22 mouse cellular contexts compared by ENCODE assay signal in genomic region chr12:47383225-47383624, GRCm38 (mm10).
DNase-seq lines count a peak whose midpoint lies in the region; ATAC-seq lines count a peak whose summit lies in the region.
"Had no signal": no experiment of that assay in that cellular context is flagged by ENCODE, and none has a peak within 500 bp of the region (broad histone marks: within the 10 kb centered on the region; RNA-seq: fewer than 3 reads in every experiment).

No protein-coding gene starts in this region.

- no peaks in the 10 kb centered on the region for H3K4me1 ChIP-seq in forebrain, embryonic 14.5 days (ENCODE audit: control insufficient read depth, insufficient read depth, low read length)
- no peaks in the 10 kb centered on the region for H3K4me1 ChIP-seq in forebrain, embryonic 15.5 days
- H3K4me1 ChIP-seq: embryonic facial prominence, embryonic 10.5 days; embryonic facial prominence, embryonic 12.5 days had no signal

- no peak overlapping the region for H3K4me3 ChIP-seq in forebrain, embryonic 14.5 days (ENCODE audit: low read depth, low read length)
- no peak overlapping the region for H3K4me3 ChIP-seq in forebrain, embryonic 15.5 days
- H3K4me3 ChIP-seq: embryonic facial prominence, embryonic 10.5 days; embryonic facial prominence, embryonic 12.5 days had no signal

- no peak overlapping the region for H3K27ac ChIP-seq in forebrain, embryonic 14.5 days (ENCODE audit: low read depth, low read length)
- no peak overlapping the region for H3K27ac ChIP-seq in forebrain, embryonic 15.5 days (replicated peaks)
- H3K27ac ChIP-seq: embryonic facial prominence, embryonic 10.5 days; embryonic facial prominence, embryonic 12.5 days had no signal

- H3K9me3 ChIP-seq in forebrain, embryonic 14.5 days (replicated peaks; ENCODE audit: control insufficient read depth, low read length), result no peaks in the 10 kb centered on the region
- no peaks in the 10 kb centered on the region for H3K9me3 ChIP-seq in forebrain, embryonic 15.5 days
- H3K9me3 ChIP-seq: embryonic facial prominence, embryonic 10.5 days; embryonic facial prominence, embryonic 12.5 days; G1E had no signal

- H3K4me2 ChIP-seq in forebrain, embryonic 14.5 days (ENCODE audit: low read length), result no peak overlapping the region
- no peak overlapping the region for H3K4me2 ChIP-seq in forebrain, embryonic 15.5 days (replicated peaks)
- H3K4me2 ChIP-seq: embryonic facial prominence, embryonic 12.5 days had no signal

- ATAC-seq in forebrain, embryonic 14.5 days, result no peak
- ATAC-seq in forebrain, embryonic 15.5 days (replicated peaks), result no peak
- ATAC-seq: activated CD4-positive, CD25-positive, alpha-beta regulatory T cell, adult 4 months; CD4-positive, CD25-positive, alpha-beta regulatory T cell, adult 4 months; forebrain, embryonic 16.5 days; Patski had no signal

- H3K9ac ChIP-seq in forebrain, embryonic 14.5 days (ENCODE audit: low read length), result no peak overlapping the region
- H3K9ac ChIP-seq in forebrain, embryonic 15.5 days (replicated peaks), result no peak overlapping the region
- H3K9ac ChIP-seq: embryonic facial prominence, embryonic 12.5 days had no signal

- WGBS in forebrain, embryonic 14.5 days, result 87% methylated on average over 1 of the region's 1 CpGs
- 85% methylated on average over 1 of the region's 1 CpGs for WGBS in forebrain, embryonic 15.5 days

- peak; percentile 41 for DNase-seq in forebrain, embryonic 14.5 days (ENCODE audit: low spot score)
- DNase-seq in brain, adult 2 months (ENCODE audit: low read depth, low spot score), result peak; percentile 17
- DNase-seq in brain, embryonic 18.5 days (ENCODE audit: low read depth, low spot score), result peak; percentile 24
- DNase-seq in lung, postnatal 14 days, result no peak
- DNase-seq: adrenal gland, adult 8-10 months; adrenal gland, postnatal 14 days; adrenal gland, postnatal 36 days; B cell, adult 2 months; cerebellum, adult 11 months; cerebellum, adult 18-20 months; cerebellum, adult 9-10 months; cerebellum, postnatal 10 days; cerebellum, postnatal 25 days had no signal

- no peaks in the 10 kb centered on the region for H3K36me3 ChIP-seq in forebrain, embryonic 14.5 days (ENCODE audit: control insufficient read depth, insufficient read depth, low read length)
- H3K36me3 ChIP-seq in forebrain, embryonic 15.5 days, result no peaks in the 10 kb centered on the region
- H3K36me3 ChIP-seq: embryonic facial prominence, embryonic 10.5 days; embryonic facial prominence, embryonic 12.5 days; G1E had no signal

- H3K27me3 ChIP-seq in forebrain, embryonic 14.5 days (replicated peaks; ENCODE audit: control insufficient read depth, insufficient read depth, low read length), result no peaks in the 10 kb centered on the region
- H3K27me3 ChIP-seq in forebrain, embryonic 15.5 days, result no peaks in the 10 kb centered on the region
- H3K27me3 ChIP-seq: CH12.LX; embryonic facial prominence, embryonic 12.5 days; Patski had no signal
